Mouse (Mus musculus) limb, embryonic 13.5 days (tissue): ENCODE measurements around the gene Flnb. TPM values are rescaled to one million over a fixed set of nuclear protein-coding genes. Genes with fewer than 3 reads are reported as not detected.

Source experiments
- ATAC-seq: fragments of 200-750 bp; cut with Nextera tagmentation; 2 replicates; pipeline ENCODE4 v1.8.0; 2017; ENCODE audit warnings: low read depth, moderate number of reproducible peaks, moderate TSS enrichment; ENCODE audit not compliant: low FRiP score
- H3K27ac ChIP-seq: fragments of 300-500 bp; sonication (generic); 2 replicates; pipeline ENCODE4 v1.5.1; 2015; ENCODE audit warnings: inconsistent platforms, mild to moderate bottlenecking, moderate library complexity
- H3K27me3 ChIP-seq: fragments of 300-500 bp; sonication (generic); 2 replicates; pipeline ENCODE4 v1.6.1; 2015; ENCODE audit warnings: mild to moderate bottlenecking, inconsistent platforms
- H3K36me3 ChIP-seq: fragments of 300-500 bp; sonication (generic); 2 replicates; pipeline ENCODE4 v1.6.1; 2015; ENCODE audit warnings: inconsistent platforms, mild to moderate bottlenecking, moderate library complexity
- H3K4me1 ChIP-seq: fragments of 300-500 bp; sonication (generic); 2 replicates; pipeline ENCODE4 v1.6.1; 2015; ENCODE audit warnings: inconsistent platforms
- H3K4me2 ChIP-seq: fragments of 300-500 bp; sonication (generic); replicated peaks from 2 replicates; pipeline ENCODE4 v1.6.1; 2015; ENCODE audit warnings: inconsistent platforms, mild to moderate bottlenecking, moderate library complexity
- H3K4me3 ChIP-seq: fragments of 300-500 bp; sonication (generic); 2 replicates; pipeline ENCODE4 v1.5.1; 2015; ENCODE audit warnings: moderate library complexity, mild to moderate bottlenecking, inconsistent platforms
- H3K9ac ChIP-seq: fragments of 300-500 bp; sonication (generic); 2 replicates; pipeline ENCODE4 v1.6.1; 2015; ENCODE audit warnings: mild to moderate bottlenecking, inconsistent platforms
- H3K9me3 ChIP-seq: fragments of 300-500 bp; sonication (generic); 2 replicates; pipeline ENCODE4 v1.6.1; 2016; ENCODE audit warnings: inconsistent platforms
- WGBS: fragments of 180-500 bp; shearing (Covaris S2); methylation state at CpG from one replicate; pipeline ENCODE4 v1.1.7; 2015; 5-methylcytosine and 5-hydroxymethylcytosine counted together
- polyA plus RNA-seq: library from polyadenylated mRNA; unstranded; fragments of >200 nt; fragmentation: Nextera tagmentation; extraction: Ambion mirVana; gene quantifications from 2 replicates; pipeline ENCODE4 v1.2.1, GENCODE M21; 2015

Gene Flnb
- polyA plus RNA-seq, 1 experiment from 2014 or later, result 45.3 TPM

- ATAC-seq, result 0 out of 2 replicates have a peak, but pooled peaks have one; percentile 6
These were observed 96.1 kb downstream of the Flnb start for GRCm38 (mm10) chr14:7913842-7914241.

GRCm38 (mm10) chr14:7914461-7914860 is 96.7 kb downstream of the Flnb start:
- H3K9me3 ChIP-seq, result no peaks in the 10 kb centered on the region
- no peak for ATAC-seq
- H3K27ac ChIP-seq, result no peak overlapping the region
- H3K9ac ChIP-seq, result no peak overlapping the region
- H3K4me1 ChIP-seq, result peaks cover 26% of the 10 kb centered on the region
- peaks cover 97% of the 10 kb centered on the region for H3K36me3 ChIP-seq
- WGBS, result 30% methylated on average over 4 of the region's 4 CpGs
- no peak overlapping the region for H3K4me2 ChIP-seq
- no peak overlapping the region for H3K4me3 ChIP-seq
- H3K27me3 ChIP-seq, result no peaks in the 10 kb centered on the region

More at GRCm38 (mm10) chr14:7913842-7914241, 96.1 kb downstream of the Flnb start:
- H3K36me3 ChIP-seq, result peaks cover 96% of the 10 kb centered on the region
- H3K27ac ChIP-seq, result no peak overlapping the region
- 40% methylated on average over 7 of the region's 7 CpGs for WGBS
- H3K4me2 ChIP-seq, result no peak overlapping the region
- no peak overlapping the region for H3K9ac ChIP-seq
- H3K27me3 ChIP-seq, result no peaks in the 10 kb centered on the region
- no peak overlapping the region for H3K4me3 ChIP-seq
- peaks cover 26% of the 10 kb centered on the region for H3K4me1 ChIP-seq
- H3K9me3 ChIP-seq, result no peaks in the 10 kb centered on the region

GRCm38 (mm10) chr14:7918150-7918991 is 100.6 kb downstream of the Flnb start:
- H3K9ac ChIP-seq, result no peak overlapping the region
- WGBS, result 78% methylated on average over 6 of the region's 6 CpGs
- H3K4me1 ChIP-seq, result peaks cover 9% of the 10 kb centered on the region
- H3K36me3 ChIP-seq, result peaks cover 95% of the 10 kb centered on the region
- no peak overlapping the region for H3K27ac ChIP-seq
- ATAC-seq, result no peak
- no peak overlapping the region for H3K4me2 ChIP-seq
- H3K4me3 ChIP-seq, result no peak overlapping the region
- H3K9me3 ChIP-seq, result no peaks in the 10 kb centered on the region
- no peaks in the 10 kb centered on the region for H3K27me3 ChIP-seq

- ATAC-seq, result no peak
- 89% methylated on average over 5 of the region's 5 CpGs for WGBS
- Histone ChIP-seq H3K4me1 (no peaks in the 10 kb centered on the region), H3K27me3 (no peaks in the 10 kb centered on the region), H3K36me3 (peaks cover 97% of the 10 kb centered on the region), H3K9ac (no peak overlapping the region), H3K4me3 (no peak overlapping the region), H3K27ac (no peak overlapping the region), H3K4me2 (no peak overlapping the region), H3K9me3 (no peaks in the 10 kb centered on the region)
These were observed 101.6 kb downstream of the Flnb start for GRCm38 (mm10) chr14:7919309-7919708.

- peaks cover 96% of the 10 kb centered on the region for H3K36me3 ChIP-seq
- no peaks in the 10 kb centered on the region for H3K27me3 ChIP-seq
- H3K27ac ChIP-seq, result no peak overlapping the region
- no peaks in the 10 kb centered on the region for H3K4me1 ChIP-seq
- no peak overlapping the region for H3K4me3 ChIP-seq
- H3K9me3 ChIP-seq, result no peaks in the 10 kb centered on the region
- no peak overlapping the region for H3K9ac ChIP-seq
- no peak overlapping the region for H3K4me2 ChIP-seq
- ATAC-seq, result no peak
- WGBS, result 79% methylated on average over 4 of the region's 4 CpGs
These were observed 102.2 kb downstream of the Flnb start for GRCm38 (mm10) chr14:7919921-7920320.

- no peaks in the 10 kb centered on the region for H3K4me1 ChIP-seq
- no peaks in the 10 kb centered on the region for H3K9me3 ChIP-seq
- peaks cover 95% of the 10 kb centered on the region for H3K36me3 ChIP-seq
- no peak overlapping the region for H3K4me3 ChIP-seq
- no peak for ATAC-seq
- 79% methylated on average over 5 of the region's 5 CpGs for WGBS
- H3K4me2 ChIP-seq, result no peak overlapping the region
- H3K27me3 ChIP-seq, result no peaks in the 10 kb centered on the region
- H3K9ac ChIP-seq, result no peak overlapping the region
- no peak overlapping the region for H3K27ac ChIP-seq
These were observed 103.7 kb downstream of the Flnb start for GRCm38 (mm10) chr14:7921459-7921858.

GRCm38 (mm10) chr14:7923635-7924034 is 105.9 kb downstream of the Flnb start:
- no peak for ATAC-seq
- Histone ChIP-seq H3K9me3 (no peaks in the 10 kb centered on the region), H3K9ac (no peak overlapping the region), H3K4me2 (no peak overlapping the region), H3K4me3 (no peak overlapping the region), H3K27me3 (no peaks in the 10 kb centered on the region), H3K4me1 (no peaks in the 10 kb centered on the region), H3K27ac (no peak overlapping the region), H3K36me3 (peaks cover 88% of the 10 kb centered on the region)

GRCm38 (mm10) chr14:7928362-7928761 is 110.6 kb downstream of the Flnb start:
- Histone ChIP-seq H3K27me3 (no peaks in the 10 kb centered on the region), H3K9ac (no peak overlapping the region), H3K27ac (no peak overlapping the region), H3K4me3 (no peak overlapping the region), H3K4me1 (no peaks in the 10 kb centered on the region), H3K4me2 (no peak overlapping the region), H3K9me3 (no peaks in the 10 kb centered on the region), H3K36me3 (peaks cover 90% of the 10 kb centered on the region)
- no peak for ATAC-seq
- 64% methylated on average over 1 of the region's 1 CpGs for WGBS

- no peak for ATAC-seq
- Histone ChIP-seq H3K4me1 (no peaks in the 10 kb centered on the region), H3K9me3 (no peaks in the 10 kb centered on the region), H3K9ac (no peak overlapping the region), H3K27ac (no peak overlapping the region), H3K36me3 (peaks cover 90% of the 10 kb centered on the region), H3K4me3 (no peak overlapping the region), H3K4me2 (no peak overlapping the region), H3K27me3 (no peaks in the 10 kb centered on the region)
- 90% methylated on average over 7 of the region's 7 CpGs for WGBS
These were observed 111.3 kb downstream of the Flnb start for GRCm38 (mm10) chr14:7929029-7929428.

GRCm38 (mm10) chr14:7932151-7932550 is 114.4 kb downstream of the Flnb start:
- no peak overlapping the region for H3K9ac ChIP-seq
- 94% methylated on average over 4 of the region's 4 CpGs for WGBS
- ATAC-seq, result no peak
- H3K4me1 ChIP-seq, result peaks cover 13% of the 10 kb centered on the region
- no peak overlapping the region for H3K4me3 ChIP-seq
- H3K36me3 ChIP-seq, result peaks cover 91% of the 10 kb centered on the region
- H3K27ac ChIP-seq, result no peak overlapping the region
- no peaks in the 10 kb centered on the region for H3K9me3 ChIP-seq
- no peak overlapping the region for H3K4me2 ChIP-seq
- H3K27me3 ChIP-seq, result no peaks in the 10 kb centered on the region

- Histone ChIP-seq H3K4me2 (no peak overlapping the region), H3K27ac (no peak overlapping the region), H3K4me3 (no peak overlapping the region), H3K27me3 (no peaks in the 10 kb centered on the region), H3K4me1 (peaks cover 33% of the 10 kb centered on the region), H3K36me3 (peaks cover 77% of the 10 kb centered on the region), H3K9ac (no peak overlapping the region), H3K9me3 (no peaks in the 10 kb centered on the region)
- WGBS, result 89% methylated on average over 7 of the region's 7 CpGs
- no peak for ATAC-seq
These were observed 116.4 kb downstream of the Flnb start for GRCm38 (mm10) chr14:7934166-7934565.

- ATAC-seq, result peak; percentile 1; the same call in 1 of the 2 replicates
- H3K4me3 ChIP-seq, result no peak overlapping the region
- peaks cover 62% of the 10 kb centered on the region for H3K4me1 ChIP-seq
- peak overlapping the region; percentile 23; the same call in 1 of the 2 replicates for H3K4me2 ChIP-seq
- WGBS, result 10% methylated on average over 17 of the region's 17 CpGs
- H3K27me3 ChIP-seq, result no peaks in the 10 kb centered on the region
- peak overlapping the region; percentile 73; the same call in 1 of the 2 replicates for H3K27ac ChIP-seq
- no peak overlapping the region for H3K9ac ChIP-seq
- no peaks in the 10 kb centered on the region for H3K9me3 ChIP-seq
- H3K36me3 ChIP-seq, result peaks cover 73% of the 10 kb centered on the region
These were observed 119.4 kb downstream of the Flnb start for GRCm38 (mm10) chr14:7937052-7937630.
